Comparison of ENCODE assay signal across 9 mouse cellular contexts in genomic region chr9:21034481-21035085, GRCm38 (mm10). TPM values are rescaled to one million over a fixed set of nuclear protein-coding genes. Genes with fewer than 3 reads are reported as not detected.
A peak's percentile ranks its signal among the peaks of the same experiment; 100 is the strongest.
DNase-seq lines count a peak whose midpoint lies in the region; ATAC-seq and TF ChIP-seq lines count a peak whose summit lies in the region.
"Had no signal": no experiment of that assay in that cellular context is flagged by ENCODE, and none has a peak within 500 bp of the region (broad histone marks: within the 10 kb centered on the region; RNA-seq: fewer than 3 reads in every experiment).

No protein-coding gene starts in this region.

- H3K4me1 ChIP-seq in kidney, embryonic 15.5 days: peaks cover 84% of the 10 kb centered on the region
- H3K4me1 ChIP-seq in MEL (ENCODE audit: control insufficient read depth in 1 of 2, insufficient read depth in 2 of 2, low read length in 2 of 2): peaks cover 2 to 19% of the 10 kb centered on the region in 2 experiments; a peak in 3 of 4 replicates
- H3K4me1 ChIP-seq in hindbrain, embryonic 13.5 days (replicated peaks): peaks cover 81% of the 10 kb centered on the region

- WGBS in kidney, embryonic 15.5 days: 5% methylated on average over 17 of the region's 17 CpGs
- 5% methylated on average over 17 of the region's 17 CpGs for WGBS in hindbrain, embryonic 13.5 days

- TF ChIP-seq CTCF in MEL (IDR thresholded peaks at IDR 0.05 in 2 of 3, conservative IDR thresholded peaks at IDR 0.05 in 1 of 3; ENCODE audit: control insufficient read depth in 1 of 3, insufficient read depth in 1 of 3, low read depth in 2 of 3, low read length in 3 of 3, poor library complexity in 1 of 3, severe bottlenecking in 1 of 3): no peak; a peak in 1 of 6 replicates

- no peaks in the 10 kb centered on the region for H3K9me3 ChIP-seq in kidney, embryonic 15.5 days (replicated peaks)
- H3K9me3 ChIP-seq in MEL (replicated peaks; ENCODE audit: insufficient read depth, low read length): no peaks in the 10 kb centered on the region
- no peaks in the 10 kb centered on the region for H3K9me3 ChIP-seq in hindbrain, embryonic 13.5 days

- H3K9ac ChIP-seq in kidney, embryonic 15.5 days: no peak overlapping the region
- H3K9ac ChIP-seq in MEL (ENCODE audit: control insufficient read depth, low read depth, low read length, poor library complexity, severe bottlenecking): no peak overlapping the region
- H3K9ac ChIP-seq in hindbrain, embryonic 13.5 days: 0 out of 2 replicates have a peak overlapping the region, but pooled peaks have one; percentile 19

- ATAC-seq in kidney, embryonic 15.5 days (replicated peaks; ENCODE audit: low FRiP score): no peak
- ATAC-seq in hindbrain, embryonic 13.5 days (ENCODE audit: low FRiP score): no peak

- H3K27ac ChIP-seq in kidney, embryonic 15.5 days: no peak overlapping the region
- no peak overlapping the region for H3K27ac ChIP-seq in MEL (ENCODE audit: control insufficient read depth, low read depth, low read length)
- no peak overlapping the region for H3K27ac ChIP-seq in hindbrain, embryonic 13.5 days

- TF ChIP-seq EP300 in MEL (IDR thresholded peaks at IDR 0.05; ENCODE audit: low read depth in 1 of 2, low read length in 2 of 2): no peak

- peaks cover 18% of the 10 kb centered on the region for H3K79me2 ChIP-seq in MEL (ENCODE audit: control insufficient read depth, insufficient read depth, low read length, poor library complexity)

- no peak for TF ChIP-seq RAD21 in MEL (IDR thresholded peaks at IDR 0.05; ENCODE audit: low read depth, low read length)

- peak overlapping the region; percentile 24; the same call in 1 of the 2 replicates for H3K4me2 ChIP-seq in kidney, embryonic 15.5 days
- no peak overlapping the region for H3K4me2 ChIP-seq in hindbrain, embryonic 13.5 days

- no peak for TF ChIP-seq POLR2A in MEL (IDR thresholded peaks at IDR 0.05; ENCODE audit: control insufficient read depth in 1 of 2, insufficient read depth in 1 of 2, low read depth in 1 of 2, low read length in 2 of 2, poor library complexity in 1 of 2)

- peak overlapping the region; percentile 12 for H3K4me3 ChIP-seq in kidney, embryonic 15.5 days (replicated peaks)
- H3K4me3 ChIP-seq in MEL (ENCODE audit: control insufficient read depth in 1 of 2, insufficient read depth in 1 of 2, low read depth in 2 of 2, low read length in 2 of 2): no peak overlapping the region
- H3K4me3 ChIP-seq in hindbrain, embryonic 13.5 days: no peak overlapping the region

- H3K27me3 ChIP-seq in kidney, embryonic 15.5 days: peaks cover 86% of the 10 kb centered on the region
- no peaks in the 10 kb centered on the region for H3K27me3 ChIP-seq in MEL (ENCODE audit: control insufficient read depth in 1 of 2, insufficient read depth in 2 of 2, low read length in 2 of 2)
- peaks cover 99% of the 10 kb centered on the region for H3K27me3 ChIP-seq in hindbrain, embryonic 13.5 days

- no peaks in the 10 kb centered on the region for H3K36me3 ChIP-seq in kidney, embryonic 15.5 days
- peaks cover 0 to 5% of the 10 kb centered on the region in 2 experiments; a peak in 2 of 4 replicates for H3K36me3 ChIP-seq in MEL (ENCODE audit: control insufficient read depth in 1 of 2, insufficient read depth in 2 of 2, low read length in 2 of 2)
- no peaks in the 10 kb centered on the region for H3K36me3 ChIP-seq in hindbrain, embryonic 13.5 days

- no peak for DNase-seq in kidney, postnatal 14 days
- DNase-seq in MEL (ENCODE audit: low read depth, low spot score): peak; percentile 77
- DNase-seq in naive thymus-derived CD4-positive, alpha-beta T cell, adult 2 months (ENCODE audit: low read depth): peak; percentile 44
- no peak for DNase-seq in frontal cortex, adult 2 months (ENCODE audit: extremely low spot score in 1 of 2, low spot score in 1 of 2)
- DNase-seq in c-Kit-positive CD71-positive TER-119-positive erythroid progenitor cells, embryonic 14.5 days (ENCODE audit: low spot score): no peak
- DNase-seq: cerebellum, adult 9-11 months; lung, postnatal 14 days had no signal

TF ChIP-seq in MEL, 35 proteins besides CTCF, POLR2A, EP300 and RAD21:
- no peak for TF ChIP-seq NRF1 (IDR thresholded peaks at IDR 0.05; ENCODE audit: insufficient read depth, low read depth, low read length, poor library complexity, severe bottlenecking)
- no peak for TF ChIP-seq POLR2AphosphoS5 (IDR thresholded peaks at IDR 0.05; ENCODE audit: borderline replicate concordance, low read depth, low read length)
- no peak for TF ChIP-seq GATA1 (IDR thresholded peaks at IDR 0.05; ENCODE audit: low read depth, low read length)
- TF ChIP-seq MAX (IDR thresholded peaks at IDR 0.05; ENCODE audit: low read length): no peak
- TF ChIP-seq BHLHE40 (IDR thresholded peaks at IDR 0.05; ENCODE audit: borderline replicate concordance, low read depth, low read length): no peak
- TF ChIP-seq JUND (IDR thresholded peaks at IDR 0.05; ENCODE audit: low read depth, low read length): no peak
- no peak for TF ChIP-seq ZMIZ1 (IDR thresholded peaks at IDR 0.05; ENCODE audit: low read depth, low read length)
- TF ChIP-seq UBTF (IDR thresholded peaks at IDR 0.05; ENCODE audit: borderline replicate concordance, insufficient read depth, low read depth, low read length): no peak
- no peak for TF ChIP-seq MAZ (IDR thresholded peaks at IDR 0.05; ENCODE audit: low read depth, low read length)
- no peak for TF ChIP-seq POLR2AphosphoS2 (IDR thresholded peaks at IDR 0.05; ENCODE audit: low read length)
- no peak for TF ChIP-seq ETS1 (IDR thresholded peaks at IDR 0.05; ENCODE audit: low read depth, low read length)
- no peak for TF ChIP-seq TAL1 (IDR thresholded peaks at IDR 0.05; ENCODE audit: low read length)
- TF ChIP-seq SMC3 (IDR thresholded peaks at IDR 0.05; ENCODE audit: low read depth, low read length): no peak
- TF ChIP-seq USF1 (IDR thresholded peaks at IDR 0.05; ENCODE audit: low read depth, low read length): no peak
- no peak for TF ChIP-seq CHD1 (IDR thresholded peaks at IDR 0.05; ENCODE audit: low read depth, low read length)
- TF ChIP-seq RCOR1 (IDR thresholded peaks at IDR 0.05; ENCODE audit: low read depth, low read length): no peak
- TF ChIP-seq NELFE (IDR thresholded peaks at IDR 0.05; ENCODE audit: low read depth, low read length): no peak
- no peak for TF ChIP-seq USF2 (IDR thresholded peaks at IDR 0.05; ENCODE audit: borderline replicate concordance in 1 of 2, insufficient read depth in 1 of 2, low read depth in 1 of 2, low read length in 2 of 2)
- no peak for TF ChIP-seq MYB (IDR thresholded peaks at IDR 0.05; ENCODE audit: low read depth, low read length)

RNA-seq across cellular contexts. Expression of gene Icam5, which starts 2.7 kb away (rescaled TPM):
- 0.18 and 0.38 TPM in 2 replicates for polyA plus RNA-seq in kidney, embryonic 15.5 days (2015; fragmentation: Nextera tagmentation; extraction: Ambion mirVana)
- total RNA-seq in MEL (2012; rRNA removed): 4.8 TPM in 2 replicates
- 1 to 10 TPM in 1 of 2 experiments, not detected in 1; 9.5 TPM for polyA plus RNA-seq in MEL (2012; ENCODE audit: insufficient read depth in 1 of 2, insufficient read length in 2 of 2, low read depth in 1 of 2, low replicate concordance in 2 of 2, missing spikeins in 1 of 2)
- 0.58 and 0.80 TPM in 2 replicates for polyA plus RNA-seq in hindbrain, embryonic 13.5 days (2015; fragmentation: Nextera tagmentation; extraction: Ambion mirVana)
- polyA plus RNA-seq in frontal cortex, adult 2 months (2012; rRNA removed): 220 and 241 TPM in 2 replicates

RNA-seq across cellular contexts. Expression of gene Icam4, which starts 5.4 kb away (rescaled TPM):
- 2.0 and 2.7 TPM in 2 replicates for polyA plus RNA-seq in kidney, embryonic 15.5 days (2015; fragmentation: Nextera tagmentation; extraction: Ambion mirVana)
- 259 and 260 TPM in 2 replicates for total RNA-seq in MEL (2012; rRNA removed)
- 100 to 1,000 TPM; 193 to 268 TPM for polyA plus RNA-seq in MEL (2012; ENCODE audit: insufficient read depth in 1 of 2, insufficient read length in 2 of 2, low read depth in 1 of 2, low replicate concordance in 2 of 2, missing spikeins in 1 of 2)
- polyA plus RNA-seq in hindbrain, embryonic 13.5 days (2015; fragmentation: Nextera tagmentation; extraction: Ambion mirVana): 0.21 TPM in 1 of 2 replicates, not detected in the other
- polyA plus RNA-seq in frontal cortex, adult 2 months (2012; rRNA removed): 3.3 TPM in 2 replicates

RNA-seq across cellular contexts. Expression of gene Icam1, which starts 18.8 kb away (rescaled TPM):
- 10.8 and 13.7 TPM in 2 replicates for polyA plus RNA-seq in kidney, embryonic 15.5 days (2015; fragmentation: Nextera tagmentation; extraction: Ambion mirVana)
- 24.4 and 26.0 TPM in 2 replicates for total RNA-seq in MEL (2012; rRNA removed)
- polyA plus RNA-seq in MEL (2012; ENCODE audit: insufficient read depth in 1 of 2, insufficient read length in 2 of 2, low read depth in 1 of 2, low replicate concordance in 2 of 2, missing spikeins in 1 of 2): 10 to 100 TPM in 1 of 2 experiments, not detected in 1; 31.0 TPM
- polyA plus RNA-seq in hindbrain, embryonic 13.5 days (2015; fragmentation: Nextera tagmentation; extraction: Ambion mirVana): 3.4 and 4.4 TPM in 2 replicates
- polyA plus RNA-seq in frontal cortex, adult 2 months (2012; rRNA removed): 2.9 and 3.5 TPM in 2 replicates

RNA-seq across cellular contexts. Expression of gene Mrpl4, which starts 32.0 kb away (rescaled TPM):
- polyA plus RNA-seq in kidney, embryonic 15.5 days (2015; fragmentation: Nextera tagmentation; extraction: Ambion mirVana): 140 and 143 TPM in 2 replicates
- total RNA-seq in MEL (2012; rRNA removed): 280 and 282 TPM in 2 replicates
- 100 to 1,000 TPM in 1 of 2 experiments, not detected in 1; 474 TPM for polyA plus RNA-seq in MEL (2012; ENCODE audit: insufficient read depth in 1 of 2, insufficient read length in 2 of 2, low read depth in 1 of 2, low replicate concordance in 2 of 2, missing spikeins in 1 of 2)
- 98.2 and 104 TPM in 2 replicates for polyA plus RNA-seq in hindbrain, embryonic 13.5 days (2015; fragmentation: Nextera tagmentation; extraction: Ambion mirVana)
- polyA plus RNA-seq in frontal cortex, adult 2 months (2012; rRNA removed): 114 and 131 TPM in 2 replicates

RNA-seq across cellular contexts. Expression of gene Zglp1, which starts 32.3 kb away (rescaled TPM):
- polyA plus RNA-seq in kidney, embryonic 15.5 days (2015; fragmentation: Nextera tagmentation; extraction: Ambion mirVana): 1.6 and 1.8 TPM in 2 replicates
- total RNA-seq in MEL (2012; rRNA removed): 1.1 and 1.5 TPM in 2 replicates
- 1 to 10 TPM in 1 of 2 experiments, not detected in 1; 8.0 TPM for polyA plus RNA-seq in MEL (2012; ENCODE audit: insufficient read depth in 1 of 2, insufficient read length in 2 of 2, low read depth in 1 of 2, low replicate concordance in 2 of 2, missing spikeins in 1 of 2)
- polyA plus RNA-seq in hindbrain, embryonic 13.5 days (2015; fragmentation: Nextera tagmentation; extraction: Ambion mirVana): 0.92 and 1.9 TPM in 2 replicates
- polyA plus RNA-seq in frontal cortex, adult 2 months (2012; rRNA removed): not detected in 2 replicates

Comparison
In these comparisons a context has a peak if more than half of its experiments do, and no peak if none do; other contexts are left out.
1. DNase-seq: peak in MEL (single experiment) and naive thymus-derived CD4-positive, alpha-beta T cell, adult 2 months (single experiment); none in kidney, postnatal 14 days (single experiment), frontal cortex, adult 2 months (0 of 2) and c-Kit-positive CD71-positive TER-119-positive erythroid progenitor cells, embryonic 14.5 days (single experiment).
2. RNA of gene Icam5, which starts 2.7 kb away (polyA plus RNA-seq): 220 to 241 TPM in frontal cortex, adult 2 months; 9.5 TPM in MEL, 0.58 to 0.80 TPM in hindbrain, embryonic 13.5 days and 0.18 to 0.38 TPM in kidney, embryonic 15.5 days; every median in the first group is over 10 times any median in the second.
3. RNA of gene Icam4, which starts 5.4 kb away (polyA plus RNA-seq): 193 to 268 TPM in MEL; 3.3 TPM in frontal cortex, adult 2 months, 2.0 to 2.7 TPM in kidney, embryonic 15.5 days and 0.21 TPM in hindbrain, embryonic 13.5 days; every median in the first group is over 10 times any median in the second.